17 mouse cellular contexts compared by ENCODE assay signal in the genomic region with DNA sequence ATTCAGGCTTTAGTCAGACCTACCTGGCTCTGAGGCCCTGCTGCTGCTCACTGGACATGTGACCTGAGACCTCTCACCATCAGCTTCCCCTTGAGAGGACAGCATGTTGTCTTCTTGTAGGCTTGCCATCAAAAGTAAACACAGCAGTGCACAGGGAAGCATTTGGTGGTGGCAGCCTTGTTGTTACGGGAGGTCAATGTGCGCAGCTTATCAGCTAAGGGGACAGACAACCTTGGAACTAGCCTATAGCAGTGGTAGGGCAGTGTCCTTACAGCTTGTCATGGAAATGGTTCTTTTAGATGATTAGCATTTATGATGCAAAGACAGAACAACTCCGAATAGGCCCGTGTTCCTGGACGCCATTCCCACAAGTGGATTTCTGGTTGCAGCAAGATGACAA.
"Had no signal": no experiment of that assay in that cellular context is flagged by ENCODE, and none has a peak within 500 bp of the region (broad histone marks: within the 10 kb centered on the region; RNA-seq: fewer than 3 reads in every experiment).

No protein-coding gene starts in this region.

- H3K27me3 ChIP-seq: lung, embryonic 15.5 days; megakaryocyte, embryonic 14.5 days; midbrain, embryonic 13.5 days; midbrain, embryonic 15.5 days; neural tube, embryonic 12.5 days had no signal

- H3K27ac ChIP-seq: lung, embryonic 15.5 days; macrophage; midbrain, embryonic 13.5 days; midbrain, embryonic 15.5 days; neural tube, embryonic 12.5 days had no signal

- DNase-seq: liver, postnatal 0 days; lung, adult 2 months; lung, postnatal 14 days; lung, postnatal 36 days; right cerebral cortex, postnatal 14 days; spleen, adult 18-20 months; thymus, adult 2 months; thymus, postnatal 25 days; thymus, postnatal 4 days had no signal

- ATAC-seq: liver, postnatal 0 days; lung, postnatal 0 days; midbrain, embryonic 13.5 days; midbrain, embryonic 15.5 days had no signal

- H3K9me3 ChIP-seq: lung, embryonic 15.5 days; megakaryocyte, embryonic 14.5 days; midbrain, embryonic 13.5 days; midbrain, embryonic 15.5 days; neural tube, embryonic 12.5 days had no signal

- H3K4me3 ChIP-seq: lung, embryonic 15.5 days; megakaryocyte, embryonic 14.5 days; midbrain, embryonic 13.5 days; midbrain, embryonic 15.5 days; neural tube, embryonic 12.5 days had no signal

- H3K9ac ChIP-seq: liver, postnatal 0 days; lung, embryonic 15.5 days; midbrain, embryonic 13.5 days; midbrain, embryonic 15.5 days; neural tube, embryonic 12.5 days had no signal

- H3K4me2 ChIP-seq: lung, embryonic 15.5 days; midbrain, embryonic 11.5 days; midbrain, embryonic 13.5 days; midbrain, embryonic 15.5 days; neural tube, embryonic 12.5 days had no signal

- H3K4me1 ChIP-seq: lung, embryonic 15.5 days; megakaryocyte, embryonic 14.5 days; midbrain, embryonic 13.5 days; midbrain, embryonic 15.5 days; neural tube, embryonic 12.5 days had no signal
